ENCODE assay signal across 10 mouse cellular contexts in the genomic region with DNA sequence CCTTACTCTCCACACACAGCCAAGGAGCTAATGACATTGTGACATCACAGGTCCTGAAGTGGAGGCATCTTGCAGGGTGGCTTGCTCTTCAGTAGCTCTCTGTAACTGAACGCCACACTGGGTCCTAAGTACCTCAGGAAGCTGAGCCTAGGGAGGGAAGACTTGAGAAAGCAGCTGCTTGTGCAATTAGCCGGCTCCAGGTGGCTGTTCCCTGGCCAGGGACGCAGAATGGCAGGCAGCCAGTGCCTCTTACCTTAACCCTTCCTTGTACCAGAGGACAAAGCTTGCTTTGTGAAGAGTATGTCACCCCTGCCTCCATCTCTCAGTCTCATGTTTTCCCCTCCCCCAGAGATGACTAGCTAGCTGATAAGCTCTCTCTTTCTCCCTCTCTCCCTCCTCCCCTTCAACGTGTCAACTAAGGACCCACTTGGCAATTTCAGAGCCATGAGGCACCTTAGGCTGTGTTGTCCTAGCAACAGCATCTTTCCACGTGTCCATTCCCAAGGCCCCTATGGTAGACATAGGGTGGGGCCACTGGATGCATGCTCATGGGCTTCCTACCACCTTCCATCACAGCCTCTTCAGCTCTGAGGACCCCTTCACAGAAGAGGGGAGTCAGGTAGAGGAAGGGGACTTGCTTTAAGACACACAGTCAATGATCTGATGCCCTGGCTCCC. TPM values are rescaled to one million over a fixed set of nuclear protein-coding genes. Genes with fewer than 3 reads are reported as not detected.
DNase-seq lines count a peak whose midpoint lies in the region; ATAC-seq lines count a peak whose summit lies in the region.
"Had no signal": no experiment of that assay in that cellular context is flagged by ENCODE, and none has a peak within 500 bp of the region (broad histone marks: within the 10 kb centered on the region; RNA-seq: fewer than 3 reads in every experiment).

No protein-coding gene starts in this region.

- H3K27ac ChIP-seq in midbrain, embryonic 13.5 days: no peak overlapping the region
- H3K27ac ChIP-seq in midbrain, embryonic 11.5 days (ENCODE audit: low read depth, low read length): no peak overlapping the region
- H3K27ac ChIP-seq in hindbrain, embryonic 16.5 days (ENCODE audit: low read depth, low read length): no peak overlapping the region
- H3K27ac ChIP-seq in midbrain, embryonic 16.5 days (ENCODE audit: low read length): no peak overlapping the region
- H3K27ac ChIP-seq: heart, embryonic 10.5 days; liver, embryonic 13.5 days had no signal

- no peak overlapping the region for H3K4me3 ChIP-seq in midbrain, embryonic 13.5 days (replicated peaks)
- no peak overlapping the region for H3K4me3 ChIP-seq in midbrain, embryonic 11.5 days (ENCODE audit: low read depth, low read length)
- H3K4me3 ChIP-seq in hindbrain, embryonic 16.5 days (ENCODE audit: low read length): no peak overlapping the region
- no peak overlapping the region for H3K4me3 ChIP-seq in midbrain, embryonic 16.5 days (ENCODE audit: low read depth, low read length)
- H3K4me3 ChIP-seq: heart, embryonic 10.5 days; liver, embryonic 13.5 days had no signal

- H3K4me2 ChIP-seq in midbrain, embryonic 13.5 days (replicated peaks): no peak overlapping the region
- no peak overlapping the region for H3K4me2 ChIP-seq in midbrain, embryonic 11.5 days
- H3K4me2 ChIP-seq in hindbrain, embryonic 16.5 days (ENCODE audit: low read length): no peak overlapping the region
- no peak overlapping the region for H3K4me2 ChIP-seq in midbrain, embryonic 16.5 days (ENCODE audit: low read length)
- H3K4me2 ChIP-seq: liver, embryonic 13.5 days had no signal

- H3K27me3 ChIP-seq in midbrain, embryonic 13.5 days: no peaks in the 10 kb centered on the region
- H3K27me3 ChIP-seq in midbrain, embryonic 11.5 days (ENCODE audit: control insufficient read depth, insufficient read depth, low read length): no peaks in the 10 kb centered on the region
- H3K27me3 ChIP-seq in hindbrain, embryonic 16.5 days (replicated peaks; ENCODE audit: control insufficient read depth, insufficient read depth, low read length): no peaks in the 10 kb centered on the region
- no peaks in the 10 kb centered on the region for H3K27me3 ChIP-seq in midbrain, embryonic 16.5 days (ENCODE audit: control insufficient read depth, insufficient read depth, low read depth, low read length)
- H3K27me3 ChIP-seq: liver, embryonic 13.5 days had no signal

- ATAC-seq in midbrain, embryonic 13.5 days: peak; percentile 65
- no peak for ATAC-seq in midbrain, embryonic 11.5 days (ENCODE audit: low FRiP score)
- ATAC-seq in hindbrain, embryonic 16.5 days: peak; percentile 58
- peak; percentile 65; the same call in 1 of the 2 replicates for ATAC-seq in midbrain, embryonic 16.5 days

- H3K9me3 ChIP-seq in midbrain, embryonic 13.5 days: no peaks in the 10 kb centered on the region
- H3K9me3 ChIP-seq in midbrain, embryonic 11.5 days (ENCODE audit: control insufficient read depth, low read length): no peaks in the 10 kb centered on the region
- no peaks in the 10 kb centered on the region for H3K9me3 ChIP-seq in hindbrain, embryonic 16.5 days (ENCODE audit: control insufficient read depth, low read length)
- H3K9me3 ChIP-seq in midbrain, embryonic 16.5 days (replicated peaks; ENCODE audit: control insufficient read depth, low read length, poor library complexity, severe bottlenecking): 0 out of 2 replicates have a peak, but pooled peaks cover 3% of the 10 kb centered on the region
- H3K9me3 ChIP-seq: heart, embryonic 10.5 days; liver, embryonic 13.5 days had no signal

- no peaks in the 10 kb centered on the region for H3K36me3 ChIP-seq in midbrain, embryonic 13.5 days
- H3K36me3 ChIP-seq in midbrain, embryonic 11.5 days (ENCODE audit: control insufficient read depth, insufficient read depth, low read length): no peaks in the 10 kb centered on the region
- H3K36me3 ChIP-seq in hindbrain, embryonic 16.5 days (ENCODE audit: control insufficient read depth, insufficient read depth, low read length): no peaks in the 10 kb centered on the region
- no peaks in the 10 kb centered on the region for H3K36me3 ChIP-seq in midbrain, embryonic 16.5 days (ENCODE audit: control insufficient read depth, insufficient read depth, low read length)
- H3K36me3 ChIP-seq: heart, embryonic 10.5 days; liver, embryonic 13.5 days had no signal

- no peak overlapping the region for H3K9ac ChIP-seq in midbrain, embryonic 13.5 days (replicated peaks)
- no peak overlapping the region for H3K9ac ChIP-seq in midbrain, embryonic 11.5 days (ENCODE audit: low read length)
- no peak overlapping the region for H3K9ac ChIP-seq in hindbrain, embryonic 16.5 days (ENCODE audit: low read depth, low read length)
- H3K9ac ChIP-seq in midbrain, embryonic 16.5 days (ENCODE audit: low read depth, low read length): no peak overlapping the region
- H3K9ac ChIP-seq: liver, embryonic 13.5 days had no signal

- peak; percentile 25 for DNase-seq in adrenal gland, postnatal 10 days
- no peak for DNase-seq in adrenal gland, adult 2 months
- no peak for DNase-seq in midbrain, embryonic 11.5 days (ENCODE audit: low spot score, missing footprints)
- DNase-seq in adrenal gland, postnatal 25 days: no peak
- DNase-seq in frontal cortex, adult 2 months (ENCODE audit: extremely low spot score in 1 of 2, low spot score in 1 of 2): no peak
- DNase-seq: liver, embryonic 13.5 days had no signal

- WGBS in midbrain, embryonic 13.5 days: 35% methylated on average over 5 of the region's 5 CpGs
- WGBS in midbrain, embryonic 11.5 days: 32% methylated on average over 5 of the region's 5 CpGs
- WGBS in hindbrain, embryonic 16.5 days: 15% methylated on average over 5 of the region's 5 CpGs
- WGBS in midbrain, embryonic 16.5 days: 26% methylated on average over 5 of the region's 5 CpGs

- H3K4me1 ChIP-seq in midbrain, embryonic 13.5 days (replicated peaks): peaks cover 7% of the 10 kb centered on the region
- no peaks in the 10 kb centered on the region for H3K4me1 ChIP-seq in midbrain, embryonic 11.5 days (ENCODE audit: control insufficient read depth, insufficient read depth, low read length)
- peaks cover 5% of the 10 kb centered on the region; the same call in 1 of the 2 replicates for H3K4me1 ChIP-seq in hindbrain, embryonic 16.5 days (ENCODE audit: control insufficient read depth, insufficient read depth, low read depth, low read length)
- H3K4me1 ChIP-seq in midbrain, embryonic 16.5 days (ENCODE audit: control insufficient read depth, insufficient read depth, low read length): 0 out of 2 replicates have a peak, but pooled peaks cover 4% of the 10 kb centered on the region
- H3K4me1 ChIP-seq: liver, embryonic 13.5 days had no signal

RNA-seq across cellular contexts. Expression of gene Myo5c, which starts 12.0 kb away (rescaled TPM):
- total RNA-seq in adrenal gland, postnatal 10 days (2021): 1 to 10 TPM; 5.7 to 9.4 TPM
- total RNA-seq in adrenal gland, adult 2 months (2021): 1 to 10 TPM; 2.5 to 3.7 TPM
- 0.38 and 1.4 TPM in 2 replicates for polyA plus RNA-seq in adrenal gland, adult 2 months (2012; rRNA removed)
- polyA plus RNA-seq in midbrain, embryonic 13.5 days (2015; fragmentation: Nextera tagmentation; extraction: Ambion mirVana): 0.50 and 0.59 TPM in 2 replicates
- 0.40 and 0.56 TPM in 2 replicates for polyA plus RNA-seq in midbrain, embryonic 11.5 days (2014; fragmentation: Nextera tagmentation; extraction: Ambion mirVana)
- 0.41 and 0.51 TPM in 2 replicates for polyA plus RNA-seq in hindbrain, embryonic 16.5 days (2015; fragmentation: Nextera tagmentation; extraction: Ambion mirVana)
- polyA plus RNA-seq in midbrain, embryonic 16.5 days (2015; fragmentation: Nextera tagmentation; extraction: Ambion mirVana): 0.26 and 0.53 TPM in 2 replicates
- total RNA-seq in adrenal gland, postnatal 25 days (2021): 3.8 and 4.8 TPM in 2 replicates
- polyA plus RNA-seq in frontal cortex, adult 2 months (2012; rRNA removed): 1.6 and 2.0 TPM in 2 replicates
